Mouse (Mus musculus) ES-E14 (cell line): ENCODE measurements at regions not wholly inside any gene's neighbourhood (a gene's known extent, or its start where the extent isn't known, plus 50 kb on each side); places are given as distances from the start of the nearest gene placed in this dataset.

ENCODE experiments used
- CHD2 ChIP-seq: IDR thresholded peaks from 2 replicates; pipeline ENCODE4 v1.6.1; 2014; ENCODE audit warnings: mild to moderate bottlenecking, low read depth, low read length, inconsistent platforms
- HCFC1 ChIP-seq: IDR thresholded peaks from 2 replicates; pipeline ENCODE4 v1.6.1; 2012; ENCODE audit warnings: low read length, inconsistent platforms, borderline replicate concordance; ENCODE audit not compliant: insufficient read depth
- MAFK ChIP-seq: IDR thresholded peaks from 2 replicates; pipeline ENCODE4 v1.6.1; 2014; ENCODE audit warnings: mild to moderate bottlenecking, low read depth, low read length, inconsistent platforms; ENCODE audit not compliant: insufficient read depth
- ZC3H11A ChIP-seq: IDR thresholded peaks from 2 replicates; pipeline ENCODE4 v1.6.1; 2012; ENCODE audit warnings: low read depth, mild to moderate bottlenecking, inconsistent platforms, low read length, borderline replicate concordance
- ZNF384 ChIP-seq: IDR thresholded peaks from 2 replicates; pipeline ENCODE4 v1.6.1; 2012; ENCODE audit warnings: low read depth, low read length, inconsistent platforms

- TF ChIP-seq HCFC1 (no peak), ZC3H11A (no peak), ZNF384 (no peak), MAFK (no peak), CHD2 (no peak)
Measured at GRCm38 (mm10) chr1:105177015-105177762, 179.3 kb downstream of the Rnf152 start.
